Mouse (Mus musculus) heart, adult 8-10 months (tissue): ENCODE results near the gene Dip2a. TPM values are rescaled to one million over a fixed set of nuclear protein-coding genes. Genes with fewer than 3 reads are reported as not detected.

Experiments used
- DNase-seq: peaks from one replicate; pipeline ENCODE4 v3.0.0; 2022; ENCODE audit warnings: low spot score
- total RNA-seq, 4 experiments: library from RNA; stranded (reverse); gene quantifications; 2 replicates each; pipeline ENCODE4 v1.2.4; 2022

Dip2a gene
- total RNA-seq, 4 experiments from 2014 or later = 7.6 to 9.2 (median 8.4) TPM

DNA sequence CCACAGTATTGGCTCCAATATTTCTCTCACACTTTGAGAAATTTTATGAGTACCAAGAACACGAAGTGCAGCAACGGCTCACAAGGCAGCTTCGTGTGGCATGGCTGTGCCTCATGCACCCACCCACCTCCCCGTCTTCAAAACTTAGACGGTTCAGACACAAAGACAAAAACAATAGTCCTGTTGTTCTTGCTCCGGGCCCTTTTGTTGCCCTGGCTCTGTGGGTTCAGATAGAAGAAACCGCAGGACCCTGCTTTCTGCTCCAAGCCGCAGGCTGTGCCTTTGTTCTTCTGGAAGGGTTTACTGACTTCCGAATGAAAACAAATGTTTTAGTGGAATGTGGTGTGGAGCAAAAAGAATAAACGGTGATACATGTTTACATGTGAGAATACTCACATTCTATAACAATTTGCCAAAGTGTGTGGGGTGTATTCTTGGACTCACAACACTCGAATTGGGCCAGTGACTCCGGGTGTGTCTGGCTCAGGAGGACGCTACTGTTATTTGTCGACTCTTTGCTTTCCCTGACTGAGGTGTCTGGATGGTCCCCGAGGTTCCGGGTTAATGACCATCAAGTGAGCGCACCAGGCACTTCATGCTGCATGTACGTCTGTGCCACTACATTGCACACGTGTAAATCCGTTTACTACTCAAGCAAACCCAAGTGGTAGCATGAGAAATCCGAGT lies 97.0 kb downstream of the Dip2a start:
- no peak for DNase-seq

DNA sequence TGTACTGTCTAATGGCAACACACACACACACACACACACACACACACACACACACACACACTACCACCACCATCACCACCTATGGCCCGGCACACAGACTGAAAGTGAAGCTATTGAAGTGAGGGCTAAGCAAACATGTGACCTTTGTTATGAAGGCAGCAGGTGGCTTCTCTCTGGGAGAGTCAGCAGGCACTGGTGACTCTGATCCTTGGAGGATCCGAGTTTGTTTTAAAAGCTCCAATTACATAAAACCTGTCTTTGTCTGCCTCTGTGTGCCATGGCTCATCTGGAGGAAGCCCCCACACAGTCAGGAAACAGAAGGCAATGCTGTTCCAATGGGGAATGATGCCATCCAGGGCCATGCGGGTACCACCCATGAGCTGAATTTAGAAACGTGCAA lies 98.5 kb downstream of the Dip2a start:
- no peak for DNase-seq

DNA sequence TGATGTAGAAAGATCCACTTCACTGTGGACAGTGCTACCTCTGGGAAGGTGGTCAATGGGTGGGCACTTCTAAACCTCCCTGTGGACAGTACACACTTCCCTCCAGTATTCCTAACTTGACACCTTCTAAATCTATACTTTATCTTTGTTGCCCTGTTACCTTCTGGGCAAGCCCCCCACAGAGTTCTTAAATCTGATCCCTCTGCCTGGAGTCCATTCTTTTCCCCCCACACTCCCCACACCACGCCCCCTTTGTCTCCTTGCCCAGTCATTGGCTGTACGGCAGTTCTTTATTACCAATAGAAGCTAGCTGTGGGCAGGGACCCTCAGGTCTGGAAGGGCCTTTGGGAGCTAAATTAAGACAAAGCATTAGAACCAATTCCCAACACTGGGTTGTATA lies 100.0 kb downstream of the Dip2a start:
- DNase-seq = no peak

DNA sequence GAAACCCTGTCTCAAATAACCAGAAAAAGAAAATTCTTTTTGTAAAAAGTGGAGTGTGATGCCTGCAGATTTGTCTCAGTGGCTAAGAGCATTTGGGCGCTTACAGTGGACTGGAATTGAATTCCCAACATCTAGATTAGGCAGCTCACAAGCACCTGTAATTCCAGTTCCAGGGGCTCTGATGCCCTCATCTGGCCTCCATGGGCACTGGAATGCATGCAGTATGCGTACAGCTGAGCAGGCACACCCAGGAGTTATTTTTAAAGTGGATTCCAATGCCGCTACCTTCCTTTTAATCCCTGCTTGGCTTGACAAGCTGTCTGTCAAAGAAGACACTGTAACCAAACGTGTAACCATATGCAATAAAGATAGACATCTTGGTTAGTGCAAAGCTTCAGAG lies 105.7 kb downstream of the Dip2a start:
- DNase-seq = no peak

DNA sequence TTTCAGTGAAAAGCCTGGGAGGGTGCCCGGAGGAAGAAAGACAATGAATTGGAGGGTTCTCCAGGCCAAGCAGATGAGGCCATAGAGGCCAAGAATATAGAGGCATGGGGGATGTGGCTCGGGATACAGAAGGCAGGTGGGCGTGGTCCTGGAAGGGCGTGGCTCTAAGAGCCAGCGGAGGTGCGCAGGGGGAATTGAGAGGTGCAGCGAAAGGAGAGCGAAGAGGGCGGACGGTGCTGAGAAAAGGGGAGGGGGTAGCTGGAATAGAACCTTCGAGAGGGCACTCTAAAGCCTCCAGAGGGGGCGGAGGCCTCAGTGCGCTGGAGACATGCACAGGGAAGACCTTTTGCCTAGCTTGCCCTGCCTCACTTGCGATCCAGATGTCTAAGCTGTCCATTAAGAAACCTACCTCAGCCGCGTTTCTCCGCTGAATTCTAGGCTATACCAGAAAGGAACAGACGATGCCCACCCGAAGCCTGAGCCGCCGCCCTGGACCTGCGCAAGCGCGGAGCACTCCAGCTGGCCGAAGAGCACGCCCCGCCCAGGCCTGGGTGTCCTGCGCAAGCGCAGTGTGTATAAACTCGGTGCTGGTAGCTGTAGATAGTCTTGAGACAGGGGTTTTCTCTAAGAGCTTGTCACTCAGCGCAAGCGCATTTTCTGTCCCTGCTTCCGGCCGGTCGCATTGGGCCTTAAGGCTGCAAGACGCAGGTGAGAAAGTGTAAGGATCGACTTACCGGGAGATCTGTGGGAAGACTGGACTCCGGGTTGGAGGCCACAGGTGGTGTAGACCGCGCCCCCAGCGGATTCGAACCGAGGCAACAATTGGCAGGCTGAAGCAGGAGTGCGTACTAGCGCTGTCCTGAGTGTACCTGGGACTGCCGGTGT lies 107.5 kb downstream of the Dip2a start, which contains the start of gene Prmt2:
Gene Prmt2 (minus strand): TSS at position 525 of the 885 bp plus-strand sequence.
- peak; percentile 92 for DNase-seq

- no peak for DNase-seq
These were observed 115.5 kb downstream of the Dip2a start for GRCm38 (mm10) chr10:76229627-76230026.

GRCm38 (mm10) chr10:76225944-76226343 lies 119.1 kb downstream of the Dip2a start:
- no peak for DNase-seq

- no peak for DNase-seq
These were observed 126.9 kb downstream of the Dip2a start for GRCm38 (mm10) chr10:76218240-76218639.

GRCm38 (mm10) chr10:76217056-76217455 lies 128.0 kb downstream of the Dip2a start:
- no peak for DNase-seq

DNA sequence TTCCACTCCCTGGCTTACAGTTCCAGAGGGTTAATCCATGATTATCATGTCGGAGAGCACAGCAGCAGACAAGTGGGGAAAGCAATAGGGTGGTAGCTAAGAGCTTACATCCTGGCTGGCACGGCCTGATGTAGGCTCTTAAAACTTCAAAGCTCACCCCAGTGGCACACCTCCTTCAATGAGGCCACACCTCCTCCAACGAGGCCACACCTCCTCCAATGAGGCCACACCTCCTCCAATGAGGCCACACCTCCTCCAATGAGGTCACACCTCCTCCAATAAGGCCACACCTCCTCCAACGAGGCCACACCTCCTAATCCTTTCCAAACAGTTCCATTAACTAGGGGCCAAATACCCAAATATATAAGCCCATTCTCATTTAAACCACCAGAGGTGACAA lies 130.9 kb downstream of the Dip2a start:
- no peak for DNase-seq

- no peak for DNase-seq
These were observed 133.0 kb downstream of the Dip2a start for GRCm38 (mm10) chr10:76212121-76212520.

- no peak for DNase-seq
These were observed 134.3 kb downstream of the Dip2a start for GRCm38 (mm10) chr10:76210806-76211205.

Other genes with a start within 250 kb of the Dip2a start
- gene Slc5a4b, start 234.3 kb downstream of the Dip2a start, total RNA-seq = not detected
- gene Slc5a4a, start 197.8 kb downstream of the Dip2a start, total RNA-seq = not detected
- 10 to 100 TPM in 2 of 4 experiments, 1 to 10 TPM in 2; 8.6 to 12.9 (median 10.7) TPM for gene Prmt2, start 107.4 kb downstream of the Dip2a start, total RNA-seq
- gene S100b, start 91.4 kb downstream of the Dip2a start, total RNA-seq = 1 to 10 TPM in 3 of 4 experiments, under 1 TPM in 1; 0.76 to 1.8 (median 1.8) TPM
- 1 to 10 TPM in 1 of 4 experiments, not detected in 3; 3.1 TPM for gene AC141477.1, start 95.2 kb upstream of the Dip2a start, total RNA-seq
- gene Pcnt, start 97.5 kb upstream of the Dip2a start, total RNA-seq = 10 to 100 TPM; 46.5 to 61.5 (median 54.6) TPM
- gene 2610028H24Rik, start 103.8 kb upstream of the Dip2a start, total RNA-seq = under 1 TPM in 3 of 4 experiments, not detected in 1; 0.22 to 0.49 (median 0.25) TPM
- gene Mcm3ap, start 123.6 kb upstream of the Dip2a start, total RNA-seq = 10 to 100 TPM; 23.8 to 28.8 (median 25.4) TPM
- gene Ybey, start 123.8 kb upstream of the Dip2a start, total RNA-seq = 1 to 10 TPM; 2.9 to 4.0 (median 3.7) TPM
- gene Lss, start 186.3 kb upstream of the Dip2a start, total RNA-seq = 1 to 10 TPM; 4.9 to 9.2 (median 7.7) TPM
- gene Spatc1l, start 217.0 kb upstream of the Dip2a start, total RNA-seq = not detected
- not detected for gene Ftcd, start 230.4 kb upstream of the Dip2a start, total RNA-seq